Mouse (Mus musculus) brain, embryonic 14.5 days (tissue): ENCODE measurements around the gene Dnah12. TPM values are rescaled to one million over a fixed set of nuclear protein-coding genes. Genes with fewer than 3 reads are reported as not detected.
"Not testable (repeated sequence)": the region's sequence is repeated elsewhere in the genome, so short reads cannot be mapped to it uniquely, and the experiment has no call there.

Experiments
- DNase-seq: peaks from one replicate; pipeline ENCODE4 v3.0.0-alpha.2; 2011; ENCODE audit warnings: low read depth
- CTCF ChIP-seq: fragments of 200-500 bp; IDR thresholded peaks from 2 replicates; pipeline ENCODE4 v1.5.1; 2012; ENCODE audit warnings: inconsistent platforms, mild to moderate bottlenecking, moderate library complexity, borderline replicate concordance; ENCODE audit not compliant: insufficient read depth, insufficient read length; ENCODE audit errors: extremely low read depth
- POLR2A ChIP-seq: fragments of 200-500 bp; IDR thresholded peaks from 2 replicates; pipeline ENCODE4 v1.6.1; 2012; ENCODE audit warnings: mild to moderate bottlenecking, inconsistent platforms, borderline replicate concordance; ENCODE audit not compliant: poor library complexity, insufficient read depth, insufficient read length, severe bottlenecking; ENCODE audit errors: extremely low read depth
- polyA plus RNA-seq: library from polyadenylated mRNA; depleted of rRNA; stranded (reverse); fragments of >200 nt; gene quantifications from 2 replicates; pipeline ENCODE4 v1.2.3, GENCODE M21; 2012

Dnah12 gene
- polyA plus RNA-seq, 1 experiment = 0.15 TPM

DNA sequence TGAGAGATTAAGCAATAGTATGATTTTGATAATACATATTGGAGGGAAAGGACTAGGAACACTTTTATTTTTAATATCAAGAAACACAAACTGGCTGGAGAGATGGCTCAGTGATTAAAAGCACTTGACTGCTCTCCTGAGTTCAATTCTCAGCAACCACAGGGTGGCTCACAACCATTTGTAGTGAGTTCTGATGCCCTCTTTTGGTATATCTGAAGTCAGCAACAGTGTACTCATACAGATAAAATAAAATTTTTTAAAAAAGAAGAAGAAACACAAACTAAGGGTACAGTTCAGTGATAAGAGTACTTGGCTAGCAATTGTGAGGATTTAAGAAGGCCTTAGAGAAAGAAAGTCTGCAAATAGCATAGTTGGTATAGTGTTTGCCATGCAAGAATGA, 22.1 kb upstream of the Dnah12 start:
- TF ChIP-seq POLR2A = no peak
- no peak for TF ChIP-seq CTCF

DNA sequence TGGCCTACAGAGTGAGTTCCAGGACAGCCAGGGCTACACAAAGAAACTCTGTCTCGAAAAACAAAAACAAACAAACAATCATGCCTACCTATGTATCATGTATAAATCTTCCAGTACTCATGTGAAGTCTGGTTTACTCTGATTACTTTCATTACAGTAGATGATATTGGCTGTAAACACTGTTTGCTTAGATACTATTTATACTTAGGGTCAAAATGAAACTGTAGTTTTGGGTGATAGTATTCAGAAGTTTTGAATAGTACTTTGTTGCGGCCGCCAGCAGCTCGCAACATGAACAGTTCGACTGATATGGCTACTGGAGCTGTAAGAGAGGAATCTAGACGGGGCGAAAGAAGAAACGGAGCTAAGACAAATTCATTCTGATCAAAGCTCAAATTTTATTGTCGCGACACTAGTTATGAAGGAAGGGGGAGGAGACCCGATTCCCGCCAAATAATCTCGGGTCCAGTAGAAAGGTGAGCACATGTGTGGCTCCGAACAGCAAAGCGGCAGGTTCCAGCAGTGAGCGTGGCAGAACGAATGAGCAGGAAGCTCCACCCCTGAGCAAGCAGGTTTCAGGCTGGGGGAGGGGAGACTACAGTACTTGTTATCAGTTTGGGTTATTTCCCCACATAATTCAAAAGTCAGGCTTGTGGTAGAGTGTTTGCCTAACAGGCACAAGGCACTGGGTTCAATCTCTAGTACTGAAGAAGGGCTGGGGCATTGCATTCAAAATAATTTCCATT, 21.0 kb upstream of the Dnah12 start:
- DNase-seq = not testable (repeated sequence)

More for the DNA sequence above, 22.1 kb upstream of the Dnah12 start:
- no peak for DNase-seq

DNA sequence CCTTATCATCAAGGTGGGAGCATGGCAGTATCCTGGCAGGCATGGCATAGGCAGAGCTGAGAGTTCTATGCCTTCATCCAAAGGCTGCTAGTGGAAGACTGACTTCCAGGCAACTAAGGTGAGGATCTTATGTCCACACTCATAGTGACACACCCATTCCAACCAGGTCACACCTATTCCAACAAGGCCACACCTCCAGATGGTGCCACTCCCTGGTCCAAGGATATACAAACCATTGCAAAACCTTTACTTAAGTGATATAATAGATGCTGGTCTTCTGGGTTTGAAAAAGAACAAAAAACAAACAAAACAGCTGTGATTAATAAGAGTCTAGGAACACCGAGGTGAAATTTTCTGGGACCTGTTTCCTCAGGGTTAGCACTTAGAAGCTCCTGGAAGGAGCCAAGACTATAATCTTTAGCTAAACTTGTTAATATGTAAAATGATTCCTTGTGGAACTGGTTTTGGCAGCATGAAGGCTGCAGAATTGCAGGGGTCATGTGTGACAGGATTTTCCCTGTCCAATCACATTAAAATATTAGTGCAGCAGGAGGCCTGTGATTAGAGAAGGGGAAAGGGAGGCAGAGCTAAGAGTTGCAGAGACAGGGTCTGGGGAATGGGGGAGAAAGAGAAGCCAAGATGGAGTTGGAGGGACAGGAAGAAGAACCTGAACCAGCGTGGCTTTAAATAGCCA, 18.5 kb upstream of the Dnah12 start:
- not testable (repeated sequence) for DNase-seq

DNA sequence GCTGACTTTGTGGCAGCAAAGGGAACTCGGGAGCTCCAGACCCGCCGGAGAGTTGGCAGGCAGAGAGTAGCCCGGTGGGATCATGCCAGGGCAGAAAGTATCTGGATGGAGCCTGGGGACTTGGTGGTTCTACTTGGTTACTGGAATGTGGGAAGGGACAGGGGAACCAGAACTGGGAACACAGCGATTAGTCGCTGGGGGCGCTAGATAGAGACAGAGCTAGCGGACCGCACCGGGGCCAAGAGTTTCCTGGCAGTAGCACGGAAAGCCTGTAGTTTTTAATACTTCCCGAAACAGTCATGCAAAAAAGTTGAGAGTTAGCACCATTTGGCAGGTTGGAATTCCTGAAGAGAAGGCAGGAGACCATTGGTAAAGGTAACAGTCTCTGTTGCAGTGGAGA, 17.7 kb upstream of the Dnah12 start:
- peak; percentile 10 for DNase-seq
- TF ChIP-seq POLR2A (no peak), CTCF (peak; percentile 34; the same call in 1 of the 2 replicates)

DNA sequence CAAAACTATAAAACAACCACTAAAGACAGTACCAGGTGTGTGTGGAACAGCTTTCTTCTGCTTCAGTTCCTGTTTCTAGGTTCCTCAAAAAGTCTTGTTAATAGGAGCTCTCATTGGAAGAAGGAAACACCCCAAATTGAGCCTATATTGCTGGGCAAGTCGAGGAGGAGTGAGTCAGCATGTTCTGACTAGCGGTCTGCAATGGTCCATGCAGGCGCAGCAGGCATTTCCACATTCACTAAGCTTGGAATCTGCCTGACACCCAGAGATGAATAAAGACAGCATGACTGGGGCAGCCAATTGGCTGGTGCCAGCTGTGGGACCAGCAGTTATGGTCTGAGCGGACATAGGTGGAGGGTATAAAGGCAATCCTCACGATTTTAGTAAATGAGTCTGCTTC, 17.3 kb upstream of the Dnah12 start:
- DNase-seq = no peak
- TF ChIP-seq CTCF = no peak
- TF ChIP-seq POLR2A = no peak

DNA sequence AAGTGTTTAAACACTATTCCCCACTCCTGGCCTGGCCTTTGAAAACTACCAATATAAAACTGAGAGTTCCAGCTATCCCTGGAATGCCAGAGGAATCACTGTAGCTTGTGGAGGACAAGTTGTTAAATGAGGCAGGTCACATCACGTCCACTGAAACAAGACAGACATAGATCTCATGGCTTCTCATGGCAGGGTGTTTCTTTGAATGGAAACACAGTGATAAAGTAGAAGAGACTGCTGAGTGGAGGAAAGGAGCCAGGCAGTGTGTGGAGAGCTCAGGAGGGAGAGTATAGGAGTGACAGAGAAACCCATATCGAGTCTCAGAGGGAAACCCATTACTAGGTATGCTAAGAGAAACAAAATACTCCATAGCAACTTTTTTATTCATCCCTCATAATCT, 2.3 kb upstream of the Dnah12 start:
- DNase-seq = no peak
- TF ChIP-seq POLR2A (no peak), CTCF (no peak)

DNA sequence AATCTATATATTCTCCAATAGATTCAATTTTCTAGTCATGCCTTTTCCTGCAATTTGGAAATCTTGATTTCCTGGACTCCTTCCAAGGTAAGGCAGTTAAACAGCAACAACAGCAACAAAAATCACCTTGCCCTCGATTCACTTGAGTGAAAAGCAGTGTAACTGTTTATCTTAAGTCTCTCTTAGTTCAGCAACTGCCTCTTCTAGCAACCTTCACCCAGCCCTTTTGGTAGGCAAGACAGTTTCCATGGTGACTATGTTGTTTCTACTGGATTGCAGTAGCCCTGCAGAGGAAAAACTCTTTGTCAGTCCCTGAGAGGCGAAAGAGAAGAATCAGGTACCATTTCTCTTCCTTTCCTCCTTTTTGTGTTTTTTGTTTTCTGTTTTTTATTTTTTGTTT, 1.7 kb upstream of the Dnah12 start:
- DNase-seq = no peak
- TF ChIP-seq POLR2A = no peak

DNA sequence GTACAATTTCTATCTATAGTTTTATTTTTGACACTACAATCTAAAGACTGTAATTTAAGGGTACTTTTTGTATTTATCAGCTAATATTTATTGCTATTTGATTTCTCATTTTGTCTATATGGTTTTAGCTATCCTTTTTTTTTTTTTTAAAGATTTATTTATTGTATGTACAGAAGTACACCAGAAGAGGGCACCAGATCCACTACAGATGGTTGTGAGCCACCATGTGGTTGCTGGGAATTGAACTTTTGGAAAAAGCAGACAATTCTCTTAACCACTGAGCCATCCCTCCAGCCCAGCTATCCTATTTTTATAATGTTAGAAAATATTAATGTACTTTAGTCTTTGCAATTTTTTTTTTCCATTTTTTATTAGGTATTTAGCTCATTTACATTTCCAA, 4.8 kb downstream of the Dnah12 start:
- peak; percentile 44; the same call in 1 of the 2 replicates for TF ChIP-seq CTCF
- TF ChIP-seq POLR2A = no peak
- peak; percentile 54 for DNase-seq

DNA sequence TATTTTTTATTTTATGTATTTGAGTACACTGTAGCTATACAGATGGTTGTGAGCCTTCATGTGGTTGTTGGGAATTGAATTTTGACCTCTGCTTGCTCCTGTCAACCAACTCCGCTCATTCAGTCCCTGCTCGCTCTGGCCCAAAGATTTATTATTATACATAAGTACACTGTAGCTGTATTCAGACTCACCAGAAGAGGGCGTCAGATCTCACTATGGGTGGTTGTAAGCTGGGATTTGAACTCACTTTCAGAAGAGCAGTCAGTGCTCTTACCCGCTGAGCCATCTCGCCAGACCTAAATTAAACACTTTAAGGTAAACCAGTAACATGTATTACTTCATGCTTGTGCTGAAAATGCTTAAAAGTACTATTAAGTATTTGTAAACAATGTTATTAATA, 12.2 kb downstream of the Dnah12 start:
- DNase-seq = not testable (repeated sequence)

DNA sequence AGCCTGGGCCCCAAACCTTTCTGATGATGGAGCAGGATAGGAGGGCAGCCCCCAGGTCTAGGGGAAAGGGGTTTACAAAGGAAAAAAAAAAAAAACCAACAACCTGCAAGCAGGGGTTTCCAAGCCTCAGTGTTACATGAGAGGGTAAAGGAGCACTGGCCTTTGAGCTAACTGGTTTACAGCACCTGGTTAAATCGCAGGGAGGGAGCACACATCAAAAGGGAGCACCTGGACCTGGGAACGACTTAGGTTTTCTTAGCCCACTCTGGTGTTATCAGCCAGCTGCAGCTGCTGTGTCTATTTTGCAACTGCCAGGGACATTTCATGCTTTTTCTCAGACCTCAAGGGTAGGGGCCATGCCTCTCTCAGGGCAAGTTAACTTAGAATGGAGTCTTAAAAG, 26.6 kb downstream of the Dnah12 start:
- not testable (repeated sequence) for DNase-seq

DNA sequence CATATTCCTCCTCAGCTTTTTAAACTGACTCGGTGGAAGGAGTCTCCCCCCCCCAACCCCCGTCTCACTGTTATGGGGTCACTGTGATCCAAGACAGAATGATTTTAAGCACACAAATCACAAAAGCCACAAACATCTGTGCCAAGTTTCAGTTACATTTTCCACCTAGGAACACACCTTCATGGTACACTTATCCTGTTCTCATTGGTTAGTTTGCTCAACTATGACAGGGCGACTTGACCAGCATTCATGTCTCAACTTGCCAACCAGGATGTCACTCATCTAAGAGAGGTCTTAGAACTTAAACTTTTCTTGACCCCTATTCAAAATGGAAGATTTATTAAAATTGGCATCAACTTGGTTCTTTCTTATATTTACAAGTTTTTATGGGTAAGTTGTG, 31.8 kb downstream of the Dnah12 start:
- TF ChIP-seq POLR2A = no peak
- TF ChIP-seq CTCF = no peak

DNA sequence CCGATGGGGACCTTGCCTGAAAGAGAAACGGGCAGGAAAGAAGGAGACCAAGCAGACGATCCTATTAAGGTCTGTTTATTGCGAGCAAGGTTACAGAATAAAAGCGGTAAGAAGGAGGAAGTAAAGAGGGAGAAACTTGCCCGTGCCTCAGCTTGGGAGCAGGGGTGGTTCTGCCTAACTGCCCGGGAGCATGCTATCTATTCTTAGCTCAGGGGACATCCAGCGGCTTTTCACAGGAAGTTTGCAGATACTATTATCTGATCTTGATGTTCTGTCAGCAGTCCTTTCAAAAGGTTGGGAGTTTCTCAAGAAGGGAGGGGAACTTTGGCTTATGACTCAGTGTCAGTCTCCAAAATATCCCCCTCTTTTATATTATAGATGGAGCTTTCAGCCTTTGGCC, 65.5 kb downstream of the Dnah12 start:
- TF ChIP-seq CTCF (no peak), POLR2A (no peak)
- no peak for DNase-seq

More for the DNA sequence above, 31.8 kb downstream of the Dnah12 start:
- DNase-seq = no peak

DNA sequence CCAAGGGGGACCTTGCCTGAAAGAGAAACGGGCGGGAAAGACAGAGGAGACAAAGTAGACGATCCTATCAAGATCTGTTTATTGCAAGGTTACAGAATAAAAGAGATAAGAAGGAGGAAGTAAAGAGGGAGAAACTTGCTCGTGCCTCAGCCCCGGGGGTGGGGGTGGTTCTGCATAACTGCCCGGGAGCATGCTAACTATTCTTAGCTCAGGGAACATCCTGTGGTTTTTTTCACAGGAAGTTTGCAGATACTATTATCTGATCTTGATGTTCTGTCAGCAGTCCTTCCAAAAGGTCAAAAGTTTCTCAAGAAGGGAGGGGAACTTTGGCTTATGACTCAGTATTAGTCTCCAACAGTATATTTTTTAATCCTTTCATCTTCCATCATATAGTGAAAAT, 71.8 kb downstream of the Dnah12 start:
- no peak for DNase-seq
- TF ChIP-seq CTCF (no peak), POLR2A (no peak)
